Mouse (Mus musculus) kidney, postnatal 14 days (tissue): Measurements from ENCODE around the gene Iqcj.

Experiments
- DNase-seq: peaks from one replicate; pipeline ENCODE4 v3.0.0; 2022; ENCODE audit warnings: mixed read lengths

Iqcj gene

GRCm38 (mm10) chr3:67959672-67960071 is 67.7 kb downstream of the Iqcj start:
- no peak for DNase-seq

GRCm38 (mm10) chr3:67960133-67960532 is 68.1 kb downstream of the Iqcj start:
- no peak for DNase-seq

- no peak for DNase-seq
These were observed 68.7 kb downstream of the Iqcj start for GRCm38 (mm10) chr3:67960727-67961126.

GRCm38 (mm10) chr3:67961934-67962639 is 70.1 kb downstream of the Iqcj start:
- DNase-seq: no peak

- no peak for DNase-seq
These were observed 82.4 kb downstream of the Iqcj start for GRCm38 (mm10) chr3:67974340-67974998.

GRCm38 (mm10) chr3:67980006-67980405 is 88.0 kb downstream of the Iqcj start:
- no peak for DNase-seq

GRCm38 (mm10) chr3:67983329-67983728 is 91.3 kb downstream of the Iqcj start:
- no peak for DNase-seq

- DNase-seq: no peak
These were observed 110.4 kb downstream of the Iqcj start for GRCm38 (mm10) chr3:68002415-68002814.

GRCm38 (mm10) chr3:68012342-68012741 is 120.3 kb downstream of the Iqcj start:
- no peak for DNase-seq

- DNase-seq: no peak
These were observed 123.8 kb downstream of the Iqcj start for GRCm38 (mm10) chr3:68015786-68016185.

GRCm38 (mm10) chr3:68019401-68019800 is 127.4 kb downstream of the Iqcj start:
- no peak for DNase-seq

- no peak for DNase-seq
These were observed 144.1 kb downstream of the Iqcj start for GRCm38 (mm10) chr3:68036097-68036496.

GRCm38 (mm10) chr3:68042951-68043350 is 150.9 kb downstream of the Iqcj start:
- DNase-seq: no peak

- peak; percentile 30 for DNase-seq
These were observed 153.7 kb downstream of the Iqcj start for GRCm38 (mm10) chr3:68045475-68046416.

- no peak for DNase-seq
These were observed 161.5 kb downstream of the Iqcj start for GRCm38 (mm10) chr3:68053538-68053937.

GRCm38 (mm10) chr3:68055071-68055470 is 163.1 kb downstream of the Iqcj start:
- no peak for DNase-seq

- peak; percentile 76 for DNase-seq
These were observed 164.6 kb downstream of the Iqcj start for GRCm38 (mm10) chr3:68056373-68057275.

GRCm38 (mm10) chr3:68059162-68059800 is 167.3 kb downstream of the Iqcj start:
- DNase-seq: peak; percentile 15

- peak; percentile 66 for DNase-seq
These were observed 172.7 kb downstream of the Iqcj start, which contains the start of gene Schip1 for GRCm38 (mm10) chr3:68064731-68065130. Gene Schip1 (plus strand): TSS chr3:68064802.

GRCm38 (mm10) chr3:68071395-68072386 is 179.7 kb downstream of the Iqcj start:
- DNase-seq: peak; percentile 8
